Mouse (Mus musculus) intestine, postnatal 0 days (tissue): Measurements from ENCODE around the gene Fitm2. TPM values are rescaled to one million over a fixed set of nuclear protein-coding genes. Genes with fewer than 3 reads are reported as not detected.

ENCODE experiments used
- ATAC-seq: fragments of 200-750 bp; cut with Nextera tagmentation; 2 replicates; pipeline ENCODE4 v1.8.0; 2017; ENCODE audit warnings: mild to moderate bottlenecking, moderate TSS enrichment, moderate library complexity
- H3K27ac ChIP-seq: fragments of 300-500 bp; sonication (generic); 2 replicates; pipeline ENCODE4 v1.5.1; 2014; ENCODE audit warnings: mild to moderate bottlenecking, low read depth, low read length, moderate library complexity
- H3K27me3 ChIP-seq: fragments of 300-500 bp; sonication (generic); replicated peaks from 2 replicates; pipeline ENCODE4 v1.6.1; 2014; ENCODE audit warnings: low read length, mixed read lengths; ENCODE audit not compliant: control insufficient read depth, insufficient read depth
- H3K36me3 ChIP-seq: fragments of 300-500 bp; sonication (generic); 2 replicates; pipeline ENCODE4 v1.6.1; 2014; ENCODE audit warnings: mild to moderate bottlenecking, moderate library complexity; ENCODE audit not compliant: control insufficient read depth, insufficient read depth
- H3K4me1 ChIP-seq: fragments of 300-500 bp; sonication (generic); replicated peaks from 2 replicates; pipeline ENCODE4 v1.6.1; 2014; ENCODE audit warnings: antibody characterized with exemption, low read length, mixed read lengths; ENCODE audit not compliant: control insufficient read depth, insufficient read depth
- H3K4me2 ChIP-seq: fragments of 300-500 bp; sonication (generic); replicated peaks from 2 replicates; pipeline ENCODE4 v1.6.1; 2014; ENCODE audit warnings: low read depth, mild to moderate bottlenecking, moderate library complexity
- H3K4me3 ChIP-seq: fragments of 300-500 bp; sonication (generic); 2 replicates; pipeline ENCODE4 v1.5.1; 2014; ENCODE audit warnings: low read depth, low read length
- H3K9ac ChIP-seq: fragments of 300-500 bp; sonication (generic); 2 replicates; pipeline ENCODE4 v1.6.1; 2014; ENCODE audit warnings: mild to moderate bottlenecking, low read depth, low read length
- H3K9me3 ChIP-seq: fragments of 300-500 bp; sonication (generic); 2 replicates; pipeline ENCODE4 v1.6.1; 2016; ENCODE audit warnings: mixed run types; ENCODE audit not compliant: control insufficient read depth
- CTCF ChIP-seq: sonication (generic); IDR thresholded peaks from 2 replicates; pipeline ENCODE4 v1.5.1; 2016; ENCODE audit warnings: low read depth, mild to moderate bottlenecking, control low read depth, antibody characterized with exemption, moderate library complexity
- WGBS: fragments of 180-500 bp; shearing (Covaris S2); extraction: QIAGEN DNeasy Blood & Tissue Kit; methylation state at CpG from one replicate; pipeline ENCODE4 v1.1.7; 2014; 5-methylcytosine and 5-hydroxymethylcytosine counted together
- polyA plus RNA-seq: library from polyadenylated mRNA; unstranded; fragments of >200 nt; fragmentation: Nextera tagmentation; extraction: Ambion mirVana; gene quantifications from 2 replicates; pipeline ENCODE4 v1.2.1, GENCODE M21; 2015

The Fitm2 gene
- polyA plus RNA-seq, 1 experiment from 2014 or later, result 5.3 TPM

DNA sequence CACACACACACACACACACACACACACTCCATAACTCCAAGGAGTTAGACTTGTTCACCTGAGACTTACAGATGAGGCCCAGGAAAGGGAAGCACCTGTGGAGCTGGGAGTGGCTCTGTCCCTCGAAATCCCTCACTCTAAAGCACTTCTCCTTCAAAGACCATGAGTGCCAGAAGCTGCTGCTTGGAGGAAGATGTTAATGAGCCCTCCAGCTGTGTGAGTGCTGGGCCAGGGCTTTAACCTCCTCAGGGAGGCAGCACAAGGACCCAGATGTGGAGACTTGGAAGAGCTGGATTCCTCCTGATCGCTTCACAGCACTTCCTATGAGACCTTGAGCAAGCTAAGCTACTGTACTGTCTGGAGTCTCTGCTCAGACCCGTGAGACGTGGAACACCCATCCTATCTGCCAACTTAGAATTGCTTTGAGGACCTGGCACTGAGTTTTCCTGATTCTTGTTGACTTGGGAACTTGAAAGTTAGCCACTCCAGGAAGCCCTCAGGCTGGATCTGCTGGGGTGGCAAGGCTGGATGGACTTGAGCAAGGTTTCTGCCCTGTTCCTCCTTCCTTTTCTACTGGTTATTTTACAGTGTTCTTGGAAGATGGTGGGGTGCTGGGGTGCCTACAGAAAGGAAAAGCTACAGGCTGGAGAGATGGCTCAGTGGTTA is 44.0 kb downstream of the Fitm2 start:
- Histone ChIP-seq H3K27me3 (no peaks in the 10 kb centered on the region), H3K27ac (no peak overlapping the region), H3K36me3 (no peaks in the 10 kb centered on the region; the same call in 1 of the 2 replicates), H3K4me2 (no peak overlapping the region), H3K4me1 (0 out of 2 replicates have a peak, but pooled peaks cover 6% of the 10 kb centered on the region), H3K4me3 (no peak overlapping the region), H3K9ac (no peak overlapping the region), H3K9me3 (no peaks in the 10 kb centered on the region)
- 43% methylated on average over 4 of the region's 4 CpGs for WGBS
- no peak for ATAC-seq
- TF ChIP-seq CTCF, result no peak

- ATAC-seq, result no peak
Observed at GRCm38 (mm10) chr2:163424597-163424996, 47.8 kb downstream of the Fitm2 start, which contains the start of gene Oser1. Gene Oser1, minus strand, starts transcription at chr2:163424697.

GRCm38 (mm10) chr2:163422895-163423660 is 49.4 kb downstream of the Fitm2 start:
- ATAC-seq, result peak; percentile 43
- no peaks in the 10 kb centered on the region for H3K9me3 ChIP-seq
- H3K27ac ChIP-seq, result peak overlapping the region; percentile 65
- H3K27me3 ChIP-seq, result no peaks in the 10 kb centered on the region
- no peaks in the 10 kb centered on the region for H3K36me3 ChIP-seq
- peak overlapping the region; percentile 32; the same call in 1 of the 2 replicates for H3K4me2 ChIP-seq
- no peak overlapping the region for H3K9ac ChIP-seq
- 49% methylated on average over 9 of the region's 9 CpGs for WGBS
- peaks cover 9% of the 10 kb centered on the region; the same call in 1 of the 2 replicates for H3K4me1 ChIP-seq
- H3K4me3 ChIP-seq, result no peak overlapping the region
- peak; percentile 26; the same call in 1 of the 2 replicates for TF ChIP-seq CTCF

More at GRCm38 (mm10) chr2:163424597-163424996, 47.8 kb downstream of the Fitm2 start, which contains the start of gene Oser1:
- H3K9ac ChIP-seq, result no peak within 1 kb of the TSS
- H3K27ac ChIP-seq, result peak within 1 kb of the TSS; percentile 65
- 77% methylated on average over 6 of the region's 6 CpGs for WGBS
- TF ChIP-seq CTCF, result no peak
- no peaks in the 10 kb centered on the region for H3K9me3 ChIP-seq
- H3K4me3 ChIP-seq, result no peak within 1 kb of the TSS
- no peaks in the 10 kb centered on the region for H3K27me3 ChIP-seq
- no peaks in the 10 kb centered on the region for H3K36me3 ChIP-seq
- no peak within 1 kb of the TSS for H3K4me2 ChIP-seq
- peaks cover 9% of the 10 kb centered on the region; the same call in 1 of the 2 replicates for H3K4me1 ChIP-seq

GRCm38 (mm10) chr2:163420366-163420886 is 52.0 kb downstream of the Fitm2 start:
- Histone ChIP-seq H3K27me3 (no peaks in the 10 kb centered on the region), H3K36me3 (no peaks in the 10 kb centered on the region), H3K4me3 (peak overlapping the region; percentile 93), H3K9ac (peak overlapping the region; percentile 78), H3K4me1 (peaks cover 11% of the 10 kb centered on the region; the same call in 1 of the 2 replicates), H3K27ac (0 out of 2 replicates have a peak overlapping the region, but pooled peaks have one; percentile 99), H3K4me2 (peak overlapping the region; percentile 69), H3K9me3 (no peaks in the 10 kb centered on the region)
- TF ChIP-seq CTCF, result no peak
- no peak for ATAC-seq
- 21% methylated on average over 10 of the region's 10 CpGs for WGBS

DNA sequence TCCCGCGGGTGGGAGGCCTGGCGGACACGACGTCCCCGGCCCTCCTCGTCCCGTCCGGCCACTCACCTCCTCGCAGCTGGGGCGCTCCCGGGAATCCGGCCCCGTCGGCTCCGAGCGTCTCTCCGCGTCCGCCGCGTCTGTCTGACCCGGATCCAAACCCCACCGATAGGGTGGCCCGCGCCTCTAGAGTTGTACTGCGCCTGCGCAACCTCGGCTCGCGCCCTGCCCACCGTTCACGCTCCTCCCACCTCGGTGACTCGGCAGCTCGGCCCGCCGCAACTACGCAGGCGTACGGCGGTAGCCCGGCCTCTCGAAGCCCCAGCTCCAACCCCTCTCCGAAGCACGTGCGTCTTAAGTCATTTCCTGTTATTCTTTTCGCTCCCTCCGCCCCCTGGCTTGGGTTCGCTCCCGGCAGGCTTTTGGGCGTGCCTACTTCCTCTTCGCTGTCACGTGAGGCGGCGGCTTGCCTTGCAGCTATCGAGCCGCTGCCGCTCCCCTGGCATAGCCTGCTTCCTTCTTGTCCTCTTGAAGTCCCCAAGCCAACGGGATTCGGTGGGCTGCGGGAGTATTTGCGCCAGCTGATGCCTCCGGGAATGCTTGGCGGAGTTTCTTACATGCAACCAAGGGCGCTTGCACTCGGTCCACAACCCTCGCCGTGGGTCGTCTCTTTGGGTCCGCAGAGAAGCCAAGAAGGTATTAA is 52.9 kb downstream of the Fitm2 start:
- peak; percentile 45; the same call in 1 of the 2 replicates for TF ChIP-seq CTCF
- Histone ChIP-seq H3K36me3 (peaks cover 2% of the 10 kb centered on the region; the same call in 1 of the 2 replicates), H3K4me3 (peak overlapping the region; percentile 93), H3K4me2 (peak overlapping the region; percentile 69), H3K9me3 (no peaks in the 10 kb centered on the region), H3K9ac (peak overlapping the region; percentile 96), H3K4me1 (peaks cover 11% of the 10 kb centered on the region; the same call in 1 of the 2 replicates), H3K27me3 (no peaks in the 10 kb centered on the region), H3K27ac (peak overlapping the region; percentile 99)
- under 1% methylated on average over 62 of the region's 71 CpGs for WGBS
- ATAC-seq, result peak; percentile 93
